Mouse (Mus musculus): ENCODE results near the gene Mug1. TPM values are rescaled to one million over a fixed set of nuclear protein-coding genes. Genes with fewer than 3 reads are reported as not detected.
"Not testable (repeated sequence)": the region's sequence is repeated elsewhere in the genome, so short reads cannot be mapped to it uniquely, and the experiment has no call there.

Mug1 gene
- total RNA-seq (2022) = 1 to 10 TPM in 1 of 4 experiments, under 1 TPM in 3; 0.18 to 1.2 (median 0.49) TPM

DNA sequence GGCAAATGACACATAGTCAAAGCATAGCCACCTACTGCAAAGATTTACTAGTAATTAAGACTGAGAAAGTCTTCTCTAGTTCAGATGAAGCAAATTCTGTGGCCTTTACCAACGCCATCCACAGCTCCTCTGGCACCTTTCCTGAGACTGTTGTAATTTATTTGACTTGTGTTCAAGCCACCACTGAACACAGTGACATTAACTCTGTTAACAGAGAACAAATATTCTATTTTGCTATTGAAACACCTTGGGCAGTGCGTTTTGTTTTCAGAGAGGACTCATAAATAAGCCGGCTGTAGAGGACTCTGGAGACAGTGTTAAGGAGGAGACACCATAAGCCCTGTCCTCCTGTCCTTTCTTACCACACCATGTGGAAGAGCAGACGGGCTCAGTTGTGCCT, at the start of gene Mug1:
TSS of gene Mug1 (plus strand) at position 271 of the 400 bp plus-strand sequence.
- not testable (repeated sequence) for DNase-seq

GRCm38 (mm10) chr6:121828034-121828433, 10.3 kb upstream of the Mug1 start:
- DNase-seq = no peak

DNA sequence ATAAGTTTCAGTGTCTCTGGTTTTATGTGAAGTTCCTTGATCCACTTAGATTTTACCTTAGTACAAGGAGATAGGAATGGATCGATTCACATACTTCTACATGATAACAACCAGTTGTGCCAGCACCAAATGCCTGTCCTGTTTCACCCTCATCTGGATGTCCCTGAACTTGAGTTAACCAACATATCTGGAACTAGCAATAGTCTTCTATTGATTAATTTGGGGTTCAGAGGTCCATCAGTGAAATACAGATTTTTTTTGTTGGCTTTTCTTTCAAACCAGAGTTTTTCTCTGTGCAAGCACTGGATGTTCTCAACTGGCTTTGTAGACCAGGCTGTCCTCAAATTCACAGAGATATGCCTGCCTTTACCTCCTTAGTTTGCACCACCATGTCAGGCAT, 2.0 kb upstream of the Mug1 start:
- no peak for DNase-seq

- no peak for DNase-seq
Observed at GRCm38 (mm10) chr6:121848378-121848777, 10.0 kb downstream of the Mug1 start.

Other genes starting within 250 kb of the Mug1 start
- 10 to 100 TPM in 1 of 4 experiments, 1 to 10 TPM in 3; 2.2 to 14.6 (median 3.3) TPM for gene A2m, start 203.2 kb upstream of the Mug1 start, total RNA-seq (2022)
- gene Gm7298, start 105.6 kb upstream of the Mug1 start, total RNA-seq (2022) = 1 to 10 TPM in 1 of 4 experiments, under 1 TPM in 1, not detected in 2; 0.64 to 1.4 TPM
- gene Mug2, start 168.2 kb downstream of the Mug1 start, total RNA-seq (2022) = under 1 TPM in 3 of 4 experiments, not detected in 1; 0.14 to 0.24 (median 0.20) TPM

Measured in adrenal gland, adult 8-10 months (tissue).